Mouse (Mus musculus) stomach, embryonic 15.5 days (tissue): ENCODE data around the gene F10. TPM values are rescaled to one million over a fixed set of nuclear protein-coding genes. Genes with fewer than 3 reads are reported as not detected.
"Not testable (repeated sequence)": the region's sequence is repeated elsewhere in the genome, so short reads cannot be mapped to it uniquely, and the experiment has no call there.

Source experiments
- ATAC-seq: fragments of 200-750 bp; cut with Nextera tagmentation; 2 replicates; pipeline ENCODE4 v1.8.0; 2017; ENCODE audit warnings: low read depth, moderate number of reproducible peaks, moderate TSS enrichment; ENCODE audit not compliant: insufficient read depth, low FRiP score
- H3K27ac ChIP-seq: fragments of 300-500 bp; sonication (generic); 2 replicates; pipeline ENCODE4 v1.5.1; 2015; ENCODE audit warnings: mild to moderate bottlenecking, inconsistent platforms
- H3K27me3 ChIP-seq: fragments of 300-500 bp; sonication (generic); replicated peaks from 2 replicates; pipeline ENCODE4 v1.6.1; 2015; ENCODE audit warnings: inconsistent platforms
- H3K36me3 ChIP-seq: fragments of 300-500 bp; sonication (generic); 2 replicates; pipeline ENCODE4 v1.6.1; 2015; ENCODE audit warnings: inconsistent platforms
- H3K4me1 ChIP-seq: fragments of 300-500 bp; sonication (generic); 2 replicates; pipeline ENCODE4 v1.6.1; 2015; ENCODE audit warnings: inconsistent platforms
- H3K4me2 ChIP-seq: fragments of 300-500 bp; sonication (generic); 2 replicates; pipeline ENCODE4 v1.6.1; 2015; ENCODE audit warnings: mild to moderate bottlenecking, inconsistent platforms
- H3K4me3 ChIP-seq: fragments of 300-500 bp; sonication (generic); replicated peaks from 2 replicates; pipeline ENCODE4 v1.5.1; 2015; ENCODE audit warnings: inconsistent platforms
- H3K9ac ChIP-seq: fragments of 300-500 bp; sonication (generic); 2 replicates; pipeline ENCODE4 v1.6.1; 2015; ENCODE audit warnings: inconsistent platforms
- H3K9me3 ChIP-seq: fragments of 300-500 bp; sonication (generic); 2 replicates; pipeline ENCODE4 v1.6.1; 2016; ENCODE audit warnings: inconsistent platforms
- WGBS: fragments of 180-500 bp; shearing (Covaris S2); methylation state at CpG from one replicate; pipeline ENCODE4 v1.1.7; 2015; 5-methylcytosine and 5-hydroxymethylcytosine counted together
- polyA plus RNA-seq: library from polyadenylated mRNA; unstranded; fragments of >200 nt; fragmentation: Nextera tagmentation; extraction: Ambion mirVana; gene quantifications from 2 replicates; pipeline ENCODE4 v1.2.1, GENCODE M21; 2015

F10 gene
- polyA plus RNA-seq, 1 experiment from 2014 or later, result 15.3 TPM

- H3K9me3 ChIP-seq, result no peaks in the 10 kb centered on the region
- no peak overlapping the region for H3K9ac ChIP-seq
- ATAC-seq, result no peak
- 66% methylated on average over 16 of the region's 16 CpGs for WGBS
- H3K27ac ChIP-seq, result no peak overlapping the region
- no peaks in the 10 kb centered on the region for H3K36me3 ChIP-seq
- no peaks in the 10 kb centered on the region for H3K27me3 ChIP-seq
- no peak overlapping the region for H3K4me3 ChIP-seq
- H3K4me1 ChIP-seq, result no peaks in the 10 kb centered on the region
- no peak overlapping the region for H3K4me2 ChIP-seq
Observed at GRCm38 (mm10) chr8:13063112-13063511, 26.0 kb downstream of the F10 start.

GRCm38 (mm10) chr8:13073255-13073654 lies 36.1 kb downstream of the F10 start:
- no peak overlapping the region for H3K9ac ChIP-seq
- peak; percentile 39; the same call in 1 of the 2 replicates for ATAC-seq
- 76% methylated on average over 11 of the region's 11 CpGs for WGBS

GRCm38 (mm10) chr8:13075044-13075443 lies 37.9 kb downstream of the F10 start:
- Histone ChIP-seq H3K4me2 (no peak overlapping the region), H3K4me3 (no peak overlapping the region), H3K27ac (no peak overlapping the region), H3K4me1 (no peaks in the 10 kb centered on the region), H3K9ac (no peak overlapping the region), H3K36me3 (peaks cover 38% of the 10 kb centered on the region), H3K27me3 (no peaks in the 10 kb centered on the region), H3K9me3 (no peaks in the 10 kb centered on the region)
- no peak for ATAC-seq
- 87% methylated on average over 8 of the region's 8 CpGs for WGBS

More at GRCm38 (mm10) chr8:13073255-13073654, 36.1 kb downstream of the F10 start:
- H3K9me3 ChIP-seq, result no peaks in the 10 kb centered on the region
- no peaks in the 10 kb centered on the region for H3K27me3 ChIP-seq
- no peak overlapping the region for H3K4me2 ChIP-seq
- no peaks in the 10 kb centered on the region for H3K4me1 ChIP-seq
- H3K36me3 ChIP-seq, result peaks cover 20% of the 10 kb centered on the region
- H3K27ac ChIP-seq, result no peak overlapping the region
- no peak overlapping the region for H3K4me3 ChIP-seq

- ATAC-seq, H3K27ac ChIP-seq, H3K27me3 ChIP-seq, H3K4me2 ChIP-seq, H3K9me3 ChIP-seq, H3K4me1 ChIP-seq, H3K4me3 ChIP-seq, H3K9ac ChIP-seq: not testable (repeated sequence)
- 94% methylated on average over 1 of the region's 1 CpGs for WGBS
- peaks cover 40% of the 10 kb centered on the region for H3K36me3 ChIP-seq
Observed at GRCm38 (mm10) chr8:13075579-13075978, 38.5 kb downstream of the F10 start.

GRCm38 (mm10) chr8:13077542-13077941 lies 40.4 kb downstream of the F10 start:
- Histone ChIP-seq H3K27me3 (no peaks in the 10 kb centered on the region), H3K4me3 (no peak overlapping the region), H3K4me1 (no peaks in the 10 kb centered on the region), H3K9me3 (no peaks in the 10 kb centered on the region), H3K9ac (no peak overlapping the region), H3K4me2 (no peak overlapping the region), H3K36me3 (peaks cover 46% of the 10 kb centered on the region), H3K27ac (no peak overlapping the region)
- WGBS, result 82% methylated on average over 7 of the region's 7 CpGs
- ATAC-seq, result no peak

- H3K9me3 ChIP-seq, result no peaks in the 10 kb centered on the region
- peak overlapping the region; percentile 94 for H3K27ac ChIP-seq
- peak overlapping the region; percentile 68 for H3K9ac ChIP-seq
- no peaks in the 10 kb centered on the region for H3K27me3 ChIP-seq
- H3K4me3 ChIP-seq, result peak overlapping the region; percentile 83
- whole genome bisulfite sequencing, result under 1% methylated on average over 45 of the region's 45 CpGs
- peak; percentile 79 for ATAC-seq
- peak overlapping the region; percentile 90 for H3K4me2 ChIP-seq
- peaks cover 11% of the 10 kb centered on the region; the same call in 1 of the 2 replicates for H3K4me1 ChIP-seq
- H3K36me3 ChIP-seq, result no peaks in the 10 kb centered on the region
Observed at GRCm38 (mm10) chr8:13104691-13105086, 67.6 kb downstream of the F10 start.

- H3K9ac ChIP-seq, result peak within 1 kb of the TSS; percentile 94
- peak within 1 kb of the TSS; percentile 90 for H3K4me2 ChIP-seq
- H3K36me3 ChIP-seq, result no peaks in the 10 kb centered on the region
- H3K27me3 ChIP-seq, result no peaks in the 10 kb centered on the region
- peaks cover 11% of the 10 kb centered on the region; the same call in 1 of the 2 replicates for H3K4me1 ChIP-seq
- WGBS, result under 1% methylated on average over 85 of the region's 87 CpGs
- H3K27ac ChIP-seq, result peak within 1 kb of the TSS; percentile 94
- H3K4me3 ChIP-seq, result peak within 1 kb of the TSS; percentile 83
- H3K9me3 ChIP-seq, result no peaks in the 10 kb centered on the region
- peak; percentile 94 for ATAC-seq
Observed at GRCm38 (mm10) chr8:13105087-13105881, 68.2 kb downstream of the F10 start, which contains the start of the genes Pcid2 and Cul4a. TSS of gene Pcid2 (minus strand) at chr8:13105459. TSS of gene Cul4a (plus strand) at chr8:13105621.

GRCm38 (mm10) chr8:13105908-13106551 lies 68.9 kb downstream of the F10 start:
- Histone ChIP-seq H3K4me3 (peak overlapping the region; percentile 83), H3K9me3 (no peaks in the 10 kb centered on the region), H3K27ac (peak overlapping the region; percentile 85), H3K27me3 (no peaks in the 10 kb centered on the region), H3K9ac (peak overlapping the region; percentile 94), H3K36me3 (no peaks in the 10 kb centered on the region), H3K4me1 (peaks cover 11% of the 10 kb centered on the region; the same call in 1 of the 2 replicates), H3K4me2 (peak overlapping the region; percentile 84)
- WGBS, result under 1% methylated on average over 47 of the region's 63 CpGs
- ATAC-seq, result peak; percentile 29

Other genes with a start within 250 kb of the F10 start
- gene Mcf2l, start 163.5 kb upstream of the F10 start, polyA plus RNA-seq, result 14.3 and 18.4 TPM in 2 replicates
- 0.61 and 0.99 TPM in 2 replicates for gene F7, start 11.3 kb upstream of the F10 start, polyA plus RNA-seq
- 2.9 and 3.4 TPM in 2 replicates for gene Proz, start 23.6 kb downstream of the F10 start, polyA plus RNA-seq
- 33.7 and 34.5 TPM in 2 replicates for gene Pcid2, start 68.2 kb downstream of the F10 start, polyA plus RNA-seq
- gene Cul4a, start 68.3 kb downstream of the F10 start, polyA plus RNA-seq, result 91.8 and 94.5 TPM in 2 replicates
- 295 and 327 TPM in 2 replicates for gene Lamp1, start 121.9 kb downstream of the F10 start, polyA plus RNA-seq
- gene Grtp1, start 163.3 kb downstream of the F10 start, polyA plus RNA-seq, result 24.6 and 25.4 TPM in 2 replicates
- gene Adprhl1, start 216.9 kb downstream of the F10 start, polyA plus RNA-seq, result 0.62 and 0.88 TPM in 2 replicates